Mouse (Mus musculus) ES-E14 (cell line): ENCODE results near the gene Aldh1b1. TPM values are rescaled to one million over a fixed set of nuclear protein-coding genes. Genes with fewer than 3 reads are reported as not detected.

Experiments
- DNase-seq: peaks from one replicate; pipeline ENCODE4 v3.0.0-alpha.2; 2013; ENCODE audit warnings: low read depth, low spot score
- H3K27ac ChIP-seq: 2 replicates; pipeline ENCODE4 v1.5.1; 2012; ENCODE audit warnings: low read depth, mild to moderate bottlenecking, low read length, moderate library complexity, mixed read lengths; ENCODE audit not compliant: poor library complexity, insufficient read depth, severe bottlenecking
- H3K36me3 ChIP-seq: 2 replicates; pipeline ENCODE4 v1.6.1; 2012; ENCODE audit warnings: mild to moderate bottlenecking, low read length, moderate library complexity, mixed read lengths; ENCODE audit not compliant: control insufficient read depth, poor library complexity, insufficient read depth, severe bottlenecking
- H3K4me1 ChIP-seq, 2 experiments: fragments of 150-350 bp in 1 of 2; sonication (generic) in 1 of 2; 2 replicates each; pipeline ENCODE4 v1.6.1; 2012; ENCODE audit warnings: low read length in 2 of 2, mild to moderate bottlenecking in 1 of 2, mixed read lengths in 1 of 2; ENCODE audit not compliant: control insufficient read depth in 2 of 2, insufficient read depth in 2 of 2, poor library complexity in 1 of 2
- H3K4me3 ChIP-seq, 2 experiments: fragments of 150-350 bp in 1 of 2; sonication (generic) in 1 of 2; 2 replicates each; pipeline ENCODE4 v1.5.1; 2012; ENCODE audit warnings: low read length in 2 of 2, low read depth in 1 of 2, mild to moderate bottlenecking in 1 of 2, mixed read lengths in 1 of 2; ENCODE audit not compliant: insufficient read depth in 1 of 2, poor library complexity in 1 of 2, severe bottlenecking in 1 of 2
- H3K9ac ChIP-seq: 2 replicates; pipeline ENCODE4 v1.6.1; 2012; ENCODE audit warnings: low read depth, mild to moderate bottlenecking, low read length, mixed read lengths; ENCODE audit not compliant: poor library complexity, insufficient read depth, severe bottlenecking
- H3K9me3 ChIP-seq: fragments of 150-350 bp; sonication (generic); 2 replicates; pipeline ENCODE4 v1.6.1; 2012; ENCODE audit warnings: low read depth, mild to moderate bottlenecking, low read length; ENCODE audit not compliant: control insufficient read depth, insufficient read depth
- CHD2 ChIP-seq: IDR thresholded peaks from 2 replicates; pipeline ENCODE4 v1.6.1; 2014; ENCODE audit warnings: mild to moderate bottlenecking, low read depth, low read length, inconsistent platforms
- MAFK ChIP-seq: IDR thresholded peaks from 2 replicates; pipeline ENCODE4 v1.6.1; 2014; ENCODE audit warnings: mild to moderate bottlenecking, low read depth, low read length, inconsistent platforms; ENCODE audit not compliant: insufficient read depth
- ZC3H11A ChIP-seq: IDR thresholded peaks from 2 replicates; pipeline ENCODE4 v1.6.1; 2012; ENCODE audit warnings: low read depth, mild to moderate bottlenecking, inconsistent platforms, low read length, borderline replicate concordance
- ZNF384 ChIP-seq: IDR thresholded peaks from 2 replicates; pipeline ENCODE4 v1.6.1; 2012; ENCODE audit warnings: low read depth, low read length, inconsistent platforms
- in situ Hi-C, 2 experiments: fragments of 600-800 bp; cut with MboI; formaldehyde crosslinking; loops; one replicate each; pipeline ENCODE4 v1.15.1; 2025; ENCODE audit warnings: low sequenced_read_pairs in 2 of 2, inconsistent platforms in 1 of 2; ENCODE audit not compliant: unreplicated experiment in 2 of 2
- total RNA-seq: library from RNA; depleted of rRNA; stranded (reverse); fragments of 300-350 nt; gene quantifications from 2 replicates; pipeline ENCODE4 v1.2.3, GENCODE M21; 2012; rRNA removed

Aldh1b1 gene
- total RNA-seq, 1 experiment: 3.6 TPM

- Histone ChIP-seq H3K4me1 (peaks cover 4 to 18% of the 10 kb centered on the region in 2 experiments; a peak in 3 of 4 replicates), H3K9ac (no peak overlapping the region), H3K4me3 (no peak overlapping the region), H3K9me3 (no peaks in the 10 kb centered on the region), H3K36me3 (no peaks in the 10 kb centered on the region), H3K27ac (no peak overlapping the region)
- in situ Hi-C loops: no loop called here
- no peak for TF ChIP-seq ZC3H11A
- no peak for DNase-seq
Measured at GRCm38 (mm10) chr4:45851640-45852051, 52.8 kb downstream of the Aldh1b1 start.

GRCm38 (mm10) chr4:45853496-45854246, 54.8 kb downstream of the Aldh1b1 start:
- in situ Hi-C loops: no loop called here
- no peak for DNase-seq
- no peaks in the 10 kb centered on the region for H3K9me3 ChIP-seq
- no peaks in the 10 kb centered on the region for H3K36me3 ChIP-seq
- no peak for TF ChIP-seq MAFK
- no peak for TF ChIP-seq CHD2
- no peak for TF ChIP-seq ZNF384
- no peak overlapping the region for H3K9ac ChIP-seq
- H3K27ac ChIP-seq: no peak overlapping the region
- no peak overlapping the region for H3K4me3 ChIP-seq
- peaks cover 4 to 14% of the 10 kb centered on the region in 2 experiments; a peak in 3 of 4 replicates for H3K4me1 ChIP-seq

Other genes starting within 250 kb of the Aldh1b1 start
- gene Igfbpl1, start 27.9 kb downstream of the Aldh1b1 start, total RNA-seq: 4.1 and 6.8 TPM in 2 replicates
- gene Stra6l, start 49.6 kb downstream of the Aldh1b1 start, total RNA-seq: 0.37 and 0.40 TPM in 2 replicates
- not detected in 2 replicates for gene Ccdc180, start 91.3 kb downstream of the Aldh1b1 start, total RNA-seq
- 2.2 and 6.0 TPM in 2 replicates for gene Tdrd7, start 166.3 kb downstream of the Aldh1b1 start, total RNA-seq
- 0.53 and 0.54 TPM in 2 replicates for gene Tmod1, start 239.9 kb downstream of the Aldh1b1 start, total RNA-seq